Mouse (Mus musculus): ENCODE measurements around the gene Atcay. TPM values are rescaled to one million over a fixed set of nuclear protein-coding genes. Genes with fewer than 3 reads are reported as not detected.

Atcay gene
- total and polyA plus RNA-seq, 3 experiments, result 0.19 to 0.33 TPM; not detected in 1

DNA sequence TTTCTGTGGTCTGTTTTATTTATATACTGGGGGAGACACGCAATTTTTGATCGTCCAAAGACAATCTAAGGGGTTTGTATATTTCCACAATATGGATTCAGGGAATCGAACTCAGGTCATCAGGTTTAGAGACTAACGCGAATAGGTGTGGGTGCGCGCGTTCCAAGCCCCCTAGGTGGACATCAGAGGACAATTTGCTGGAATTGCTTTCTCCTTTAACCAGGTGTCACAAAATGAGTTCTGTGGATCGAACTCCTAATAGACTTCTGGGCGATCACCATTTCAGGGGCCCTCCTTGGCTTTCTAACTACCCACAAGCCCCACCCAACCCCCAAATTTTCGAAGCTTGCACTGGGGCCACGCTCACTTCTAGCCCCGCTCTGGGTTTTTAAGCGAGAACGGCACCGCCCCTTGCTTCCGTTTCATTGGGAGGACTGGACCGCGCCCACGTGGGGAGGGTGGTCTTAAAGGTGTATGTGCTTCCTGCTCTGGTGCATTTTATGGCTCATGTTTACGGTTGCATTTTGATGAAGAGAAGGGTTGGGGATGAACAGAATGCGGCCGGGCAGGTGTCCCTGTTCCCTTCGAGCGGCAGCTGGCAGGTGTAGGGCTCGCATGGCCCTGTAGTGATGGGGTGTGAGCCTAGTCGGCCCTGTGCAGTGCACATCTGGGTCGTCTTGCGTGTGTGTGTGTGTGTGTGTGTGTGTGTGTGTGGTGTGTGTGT, 62.0 kb downstream of the Atcay start (continued):
- TF ChIP-seq E2F4 (IDR thresholded peaks at IDR 0.05; ENCODE audit: borderline replicate concordance, low read depth, low read length), result no peak
- peak; percentile 93 for TF ChIP-seq MXI1 (IDR thresholded peaks at IDR 0.05; ENCODE audit: low read depth, low read length)
- TF ChIP-seq MYB (IDR thresholded peaks at IDR 0.05; ENCODE audit: low read depth, low read length), result no peak
- TF ChIP-seq NELFE (IDR thresholded peaks at IDR 0.05; ENCODE audit: low read depth, low read length), result peak; percentile 66; the same call in 1 of the 2 replicates
- TF ChIP-seq POLR2A (IDR thresholded peaks at IDR 0.05; ENCODE audit: control insufficient read depth in 1 of 2, insufficient read depth in 1 of 2, low read depth in 1 of 2, low read length in 2 of 2, poor library complexity in 1 of 2), result peak; percentile 55 to 83
- TF ChIP-seq TCF12 (IDR thresholded peaks at IDR 0.05; ENCODE audit: low read depth, low read length), result peak; percentile 42; the same call in 1 of the 2 replicates
- TF ChIP-seq MEF2A (IDR thresholded peaks at IDR 0.05; ENCODE audit: extremely low read depth, insufficient replicate concordance, low read depth, low read length, poor library complexity, severe bottlenecking), result no peak
- TF ChIP-seq POLR2AphosphoS5 (IDR thresholded peaks at IDR 0.05; ENCODE audit: borderline replicate concordance, low read depth, low read length), result peak; percentile 20; the same call in 1 of the 2 replicates
- peak; percentile 56; the same call in 1 of the 2 replicates for TF ChIP-seq MAZ (IDR thresholded peaks at IDR 0.05; ENCODE audit: low read depth, low read length)
- TF ChIP-seq UBTF (IDR thresholded peaks at IDR 0.05; ENCODE audit: borderline replicate concordance, insufficient read depth, low read depth, low read length), result no peak
- TF ChIP-seq MYC (IDR thresholded peaks at IDR 0.05; ENCODE audit: low read depth, low read length), result 0 out of 2 replicates have a peak, but pooled peaks have one; percentile 62
- no peak for TF ChIP-seq BHLHE40 (IDR thresholded peaks at IDR 0.05; ENCODE audit: borderline replicate concordance, low read depth, low read length)
- TF ChIP-seq RAD21 (IDR thresholded peaks at IDR 0.05; ENCODE audit: low read depth, low read length), result no peak
- no peak for TF ChIP-seq RCOR1 (IDR thresholded peaks at IDR 0.05; ENCODE audit: low read depth, low read length)

- Histone ChIP-seq H3K9me3 (replicated peaks; ENCODE audit: insufficient read depth, low read length) (no peaks in the 10 kb centered on the region), H3K36me3 (ENCODE audit: control insufficient read depth in 1 of 2, insufficient read depth in 2 of 2, low read length in 2 of 2) (peaks cover 0 to 3% of the 10 kb centered on the region in 2 experiments; a peak in 2 of 4 replicates), H3K27ac (ENCODE audit: control insufficient read depth, low read depth, low read length) (peak overlapping the region; percentile 95), H3K27me3 (ENCODE audit: control insufficient read depth in 1 of 2, insufficient read depth in 2 of 2, low read length in 2 of 2) (no peaks in the 10 kb centered on the region), H3K79me2 (ENCODE audit: control insufficient read depth, insufficient read depth, low read length, poor library complexity) (peaks cover 25% of the 10 kb centered on the region), H3K4me1 (ENCODE audit: control insufficient read depth in 1 of 2, insufficient read depth in 2 of 2, low read length in 2 of 2) (peaks cover 0 to 8% of the 10 kb centered on the region in 2 experiments; a peak in 1 of 4 replicates), H3K4me3 (ENCODE audit: control insufficient read depth in 1 of 2, insufficient read depth in 1 of 2, low read depth in 2 of 2, low read length in 2 of 2) (peak overlapping the region; percentile 53 to 78), H3K9ac (ENCODE audit: control insufficient read depth, low read depth, low read length, poor library complexity, severe bottlenecking) (peak overlapping the region; percentile 89)
- no peak for DNase-seq (ENCODE audit: low read depth, low spot score)
- TF ChIP-seq ZC3H11A (IDR thresholded peaks at IDR 0.05; ENCODE audit: low read depth, low read length) (no peak), E2F4 (IDR thresholded peaks at IDR 0.05; ENCODE audit: borderline replicate concordance, low read depth, low read length) (0 out of 2 replicates have a peak, but pooled peaks have one; percentile 73), RAD21 (IDR thresholded peaks at IDR 0.05; ENCODE audit: low read depth, low read length) (no peak), MYC (IDR thresholded peaks at IDR 0.05; ENCODE audit: low read depth, low read length) (peak; percentile 52; the same call in 1 of the 2 replicates), MAZ (IDR thresholded peaks at IDR 0.05; ENCODE audit: low read depth, low read length) (peak; percentile 45; the same call in 1 of the 2 replicates), MXI1 (IDR thresholded peaks at IDR 0.05; ENCODE audit: low read depth, low read length) (no peak; the same call in 1 of the 2 replicates), MEF2A (IDR thresholded peaks at IDR 0.05; ENCODE audit: extremely low read depth, insufficient replicate concordance, low read depth, low read length, poor library complexity, severe bottlenecking) (no peak), POLR2AphosphoS5 (IDR thresholded peaks at IDR 0.05; ENCODE audit: borderline replicate concordance, low read depth, low read length) (no peak), ZMIZ1 (IDR thresholded peaks at IDR 0.05; ENCODE audit: low read depth, low read length) (peak; percentile 69), MYB (IDR thresholded peaks at IDR 0.05; ENCODE audit: low read depth, low read length) (no peak), ELF1 (IDR thresholded peaks at IDR 0.05; ENCODE audit: low read depth, low read length) (no peak), TCF12 (IDR thresholded peaks at IDR 0.05; ENCODE audit: low read depth, low read length) (peak; percentile 13; the same call in 1 of the 2 replicates), TBP (IDR thresholded peaks at IDR 0.05; ENCODE audit: low read depth, low read length) (no peak), UBTF (IDR thresholded peaks at IDR 0.05; ENCODE audit: borderline replicate concordance, insufficient read depth, low read depth, low read length) (no peak), MAX (IDR thresholded peaks at IDR 0.05; ENCODE audit: low read length) (no peak), ZKSCAN1 (IDR thresholded peaks at IDR 0.05; ENCODE audit: low read depth, low read length) (no peak), SIN3A (IDR thresholded peaks at IDR 0.05; ENCODE audit: low read length) (peak; percentile 9; the same call in 1 of the 2 replicates), CHD1 (IDR thresholded peaks at IDR 0.05; ENCODE audit: low read depth, low read length) (0 out of 2 replicates have a peak, but pooled peaks have one; percentile 48), ETS1 (IDR thresholded peaks at IDR 0.05; ENCODE audit: low read depth, low read length) (peak; percentile 22; the same call in 1 of the 2 replicates), ZNF384 (IDR thresholded peaks at IDR 0.05; ENCODE audit: low read depth, low read length) (no peak), TAL1 (IDR thresholded peaks at IDR 0.05; ENCODE audit: low read length) (no peak)
Measured at GRCm38 (mm10) chr10:81168087-81168431, 62.6 kb downstream of the Atcay start.

Measured in MEL (cell line).